Mouse (Mus musculus) intestine, postnatal 0 days (tissue): Measurements from ENCODE around the gene Arih2. TPM values are rescaled to one million over a fixed set of nuclear protein-coding genes. Genes with fewer than 3 reads are reported as not detected.
A peak's percentile ranks its signal among the peaks of the same experiment; 100 is the strongest.
"Not testable (repeated sequence)": the region's sequence is repeated elsewhere in the genome, so short reads cannot be mapped to it uniquely, and the experiment has no call there.

Experiments used
- ATAC-seq: fragments of 200-750 bp; cut with Nextera tagmentation; 2 replicates; pipeline ENCODE4 v1.8.0; 2017; ENCODE audit warnings: mild to moderate bottlenecking, moderate TSS enrichment, moderate library complexity
- H3K27ac ChIP-seq: fragments of 300-500 bp; sonication (generic); 2 replicates; pipeline ENCODE4 v1.5.1; 2014; ENCODE audit warnings: mild to moderate bottlenecking, low read depth, low read length, moderate library complexity
- H3K27me3 ChIP-seq: fragments of 300-500 bp; sonication (generic); replicated peaks from 2 replicates; pipeline ENCODE4 v1.6.1; 2014; ENCODE audit warnings: low read length, mixed read lengths; ENCODE audit not compliant: control insufficient read depth, insufficient read depth
- H3K36me3 ChIP-seq: fragments of 300-500 bp; sonication (generic); 2 replicates; pipeline ENCODE4 v1.6.1; 2014; ENCODE audit warnings: mild to moderate bottlenecking, moderate library complexity; ENCODE audit not compliant: control insufficient read depth, insufficient read depth
- H3K4me1 ChIP-seq: fragments of 300-500 bp; sonication (generic); replicated peaks from 2 replicates; pipeline ENCODE4 v1.6.1; 2014; ENCODE audit warnings: antibody characterized with exemption, low read length, mixed read lengths; ENCODE audit not compliant: control insufficient read depth, insufficient read depth
- H3K4me2 ChIP-seq: fragments of 300-500 bp; sonication (generic); replicated peaks from 2 replicates; pipeline ENCODE4 v1.6.1; 2014; ENCODE audit warnings: low read depth, mild to moderate bottlenecking, moderate library complexity
- H3K4me3 ChIP-seq: fragments of 300-500 bp; sonication (generic); 2 replicates; pipeline ENCODE4 v1.5.1; 2014; ENCODE audit warnings: low read depth, low read length
- H3K9ac ChIP-seq: fragments of 300-500 bp; sonication (generic); 2 replicates; pipeline ENCODE4 v1.6.1; 2014; ENCODE audit warnings: mild to moderate bottlenecking, low read depth, low read length
- H3K9me3 ChIP-seq: fragments of 300-500 bp; sonication (generic); 2 replicates; pipeline ENCODE4 v1.6.1; 2016; ENCODE audit warnings: mixed run types; ENCODE audit not compliant: control insufficient read depth
- CTCF ChIP-seq: sonication (generic); IDR thresholded peaks from 2 replicates; pipeline ENCODE4 v1.5.1; 2016; ENCODE audit warnings: low read depth, mild to moderate bottlenecking, control low read depth, antibody characterized with exemption, moderate library complexity
- WGBS: fragments of 180-500 bp; shearing (Covaris S2); extraction: QIAGEN DNeasy Blood & Tissue Kit; methylation state at CpG from one replicate; pipeline ENCODE4 v1.1.7; 2014; 5-methylcytosine and 5-hydroxymethylcytosine counted together
- polyA plus RNA-seq: library from polyadenylated mRNA; unstranded; fragments of >200 nt; fragmentation: Nextera tagmentation; extraction: Ambion mirVana; gene quantifications from 2 replicates; pipeline ENCODE4 v1.2.1, GENCODE M21; 2015

Arih2 gene
- polyA plus RNA-seq, 1 experiment from 2014 or later, result 22.6 TPM

DNA sequence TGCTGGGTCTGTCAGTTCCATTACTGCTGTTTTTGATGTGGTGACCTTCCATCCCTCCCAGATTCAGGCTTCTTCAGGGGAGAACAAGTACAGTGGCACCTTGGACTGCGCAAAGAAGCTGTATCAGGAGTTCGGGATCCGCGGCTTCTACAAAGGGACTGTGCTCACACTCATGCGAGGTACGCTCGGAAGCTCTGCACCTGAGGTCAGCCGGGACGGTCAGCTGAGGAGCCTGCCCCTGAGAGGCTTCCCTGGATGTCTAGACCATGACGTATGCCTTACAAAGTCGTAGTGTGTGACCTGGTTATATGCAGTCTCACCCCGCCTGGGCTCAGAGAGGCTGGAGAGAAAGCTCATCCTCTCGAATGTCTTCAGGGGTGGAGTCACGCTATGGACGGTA is 30.8 kb upstream of the Arih2 start:
- no peaks in the 10 kb centered on the region for H3K9me3 ChIP-seq
- H3K9ac ChIP-seq, result no peak overlapping the region
- H3K36me3 ChIP-seq, result peaks cover 67% of the 10 kb centered on the region
- H3K4me1 ChIP-seq, result no peaks in the 10 kb centered on the region
- no peaks in the 10 kb centered on the region for H3K27me3 ChIP-seq
- H3K27ac ChIP-seq, result no peak overlapping the region
- WGBS, result 95% methylated on average over 15 of the region's 15 CpGs
- no peak for TF ChIP-seq CTCF
- no peak overlapping the region for H3K4me3 ChIP-seq
- no peak overlapping the region for H3K4me2 ChIP-seq
- no peak for ATAC-seq

DNA sequence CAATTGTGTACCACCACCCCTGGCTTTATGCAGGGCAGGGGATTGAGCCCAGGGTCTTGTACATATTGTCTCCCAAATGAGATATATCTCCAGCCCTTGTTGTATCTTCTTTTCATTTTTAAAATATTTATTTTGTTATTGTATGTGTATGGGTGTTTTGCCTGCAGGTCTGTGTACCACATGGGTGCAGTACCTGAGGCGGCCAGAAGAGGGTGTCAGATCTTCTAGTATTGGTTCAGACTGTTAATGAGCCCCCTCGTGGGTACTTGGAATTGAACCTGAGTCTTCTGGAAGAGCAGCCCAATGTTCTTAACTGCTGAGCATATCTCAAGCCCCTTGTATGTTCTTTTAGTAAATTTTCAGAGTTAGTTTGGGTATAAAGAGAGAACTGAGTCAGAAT is 24.0 kb upstream of the Arih2 start:
- Histone ChIP-seq H3K4me1 (no peaks in the 10 kb centered on the region), H3K9ac (no peak overlapping the region), H3K4me2 (no peak overlapping the region), H3K27me3 (no peaks in the 10 kb centered on the region), H3K9me3 (no peaks in the 10 kb centered on the region), H3K4me3 (no peak overlapping the region), H3K36me3 (peaks cover 46% of the 10 kb centered on the region), H3K27ac (no peak overlapping the region)
- TF ChIP-seq CTCF, result peak; percentile 65
- 54% methylated on average over 2 of the region's 2 CpGs for WGBS
- ATAC-seq, result no peak

DNA sequence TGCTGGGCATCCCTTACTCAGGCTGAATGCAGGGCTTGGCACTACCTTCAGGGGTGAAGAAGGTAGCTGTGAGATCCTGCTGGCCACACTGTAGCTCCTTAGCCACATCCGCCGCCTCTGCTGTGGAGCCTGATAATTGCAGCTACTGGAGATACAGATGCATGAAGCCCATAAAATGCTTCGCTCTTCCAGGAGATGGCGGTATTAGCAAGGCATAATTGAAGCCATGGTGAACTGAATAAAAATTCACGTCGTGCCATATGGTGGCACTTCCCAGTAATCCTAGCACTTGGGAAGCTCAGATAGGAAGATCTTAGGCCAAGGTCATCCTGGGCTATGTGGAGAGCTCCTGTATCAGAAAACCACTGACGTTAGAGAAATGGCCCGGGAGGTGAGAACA is 20.7 kb upstream of the Arih2 start:
- TF ChIP-seq CTCF, result peak; percentile 78
- Histone ChIP-seq H3K4me3 (no peak overlapping the region), H3K9me3 (no peaks in the 10 kb centered on the region), H3K4me2 (no peak overlapping the region), H3K4me1 (no peaks in the 10 kb centered on the region), H3K27ac (no peak overlapping the region), H3K9ac (no peak overlapping the region), H3K36me3 (peaks cover 26% of the 10 kb centered on the region), H3K27me3 (no peaks in the 10 kb centered on the region)
- WGBS, result 61% methylated on average over 8 of the region's 8 CpGs
- peak; percentile 40; the same call in 1 of the 2 replicates for ATAC-seq

DNA sequence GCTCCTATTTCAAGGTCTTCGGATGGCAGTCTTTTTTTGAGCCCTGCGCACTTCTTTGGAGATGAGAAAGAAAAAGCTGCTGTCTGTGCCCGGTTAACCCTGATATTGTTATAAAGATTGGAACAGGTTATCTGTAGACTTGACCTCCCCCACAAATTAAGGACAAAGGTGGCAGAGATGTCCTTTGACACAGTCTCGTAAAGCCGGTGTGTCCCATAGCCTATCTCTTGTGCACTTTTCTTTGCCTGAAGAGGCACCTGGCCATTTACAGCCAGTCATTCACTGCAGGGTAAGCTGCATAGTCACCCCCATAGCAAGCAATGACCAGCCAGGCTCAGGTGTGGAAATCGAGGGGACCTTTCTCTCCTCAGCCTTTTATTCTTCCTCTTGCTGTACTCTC is 13.5 kb upstream of the Arih2 start:
- no peaks in the 10 kb centered on the region for H3K27me3 ChIP-seq
- no peaks in the 10 kb centered on the region; the same call in 1 of the 2 replicates for H3K36me3 ChIP-seq
- no peak for TF ChIP-seq CTCF
- peak; percentile 22 for ATAC-seq
- H3K27ac ChIP-seq, result peak overlapping the region; percentile 88
- H3K4me2 ChIP-seq, result peak overlapping the region; percentile 78
- H3K4me1 ChIP-seq, result 0 out of 2 replicates have a peak, but pooled peaks cover 2% of the 10 kb centered on the region
- H3K4me3 ChIP-seq, result peak overlapping the region; percentile 74
- 17% methylated on average over 6 of the region's 6 CpGs for WGBS
- H3K9me3 ChIP-seq, result no peaks in the 10 kb centered on the region
- peak overlapping the region; percentile 73 for H3K9ac ChIP-seq

DNA sequence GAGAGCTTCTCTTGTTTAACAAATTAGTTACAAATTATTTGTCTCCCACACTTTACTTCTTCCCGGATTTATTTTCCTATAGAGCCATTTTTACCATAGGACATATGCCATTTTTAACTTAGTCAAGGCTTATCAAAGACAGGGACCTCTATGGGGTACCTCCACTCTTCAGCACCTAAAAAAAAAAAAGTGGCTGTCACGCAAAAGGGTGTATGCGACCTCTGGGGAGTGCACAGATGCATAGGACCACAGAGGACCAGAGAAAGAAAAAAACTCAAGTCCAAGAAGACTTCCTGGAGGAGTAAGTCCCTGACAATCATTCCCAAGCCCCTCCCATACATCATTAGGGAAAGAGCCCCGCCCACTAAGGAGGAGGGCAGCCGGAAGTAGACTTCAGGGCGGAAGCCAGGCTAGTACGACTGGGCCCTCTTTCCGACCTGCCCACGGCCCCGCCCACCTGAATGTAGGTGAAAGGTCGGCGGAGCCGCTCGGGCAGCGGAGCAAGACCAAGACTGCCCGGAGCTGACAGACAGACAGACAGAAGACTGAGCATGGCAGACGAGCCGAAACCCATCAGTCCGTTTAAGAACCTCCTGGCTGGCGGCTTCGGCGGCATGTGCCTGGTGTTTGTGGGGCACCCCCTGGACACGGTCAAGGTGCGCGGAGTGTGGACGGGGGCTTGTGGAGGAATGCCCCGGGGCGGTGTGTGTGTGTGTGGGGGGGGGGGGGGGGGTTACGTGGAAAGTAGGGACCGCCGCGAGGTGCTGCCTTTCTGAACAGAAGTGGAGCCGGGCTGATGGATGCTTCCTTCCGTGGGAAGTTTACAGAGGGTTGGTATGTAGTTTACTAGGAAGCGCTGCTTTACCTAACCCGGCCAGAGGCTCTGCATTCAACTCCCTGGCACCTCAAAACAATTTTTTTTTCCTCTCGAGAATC is 12.8 kb upstream of the Arih2 start, which contains the start of gene Slc25a20:
Gene Slc25a20, plus strand, starts transcription at position 412 of the 936 bp plus-strand sequence.
- H3K27ac ChIP-seq, result peak within 1 kb of the TSS; percentile 88
- peak within 1 kb of the TSS; percentile 74 for H3K4me3 ChIP-seq
- peak within 1 kb of the TSS; percentile 73 for H3K9ac ChIP-seq
- WGBS, result 3% methylated on average over 37 of the region's 37 CpGs
- no peaks in the 10 kb centered on the region for H3K36me3 ChIP-seq
- 0 out of 2 replicates have a peak, but pooled peaks cover 2% of the 10 kb centered on the region for H3K4me1 ChIP-seq
- peak within 1 kb of the TSS; percentile 78 for H3K4me2 ChIP-seq
- H3K27me3 ChIP-seq, result no peaks in the 10 kb centered on the region
- no peaks in the 10 kb centered on the region for H3K9me3 ChIP-seq
- no peak for TF ChIP-seq CTCF
- ATAC-seq, result peak; percentile 90

DNA sequence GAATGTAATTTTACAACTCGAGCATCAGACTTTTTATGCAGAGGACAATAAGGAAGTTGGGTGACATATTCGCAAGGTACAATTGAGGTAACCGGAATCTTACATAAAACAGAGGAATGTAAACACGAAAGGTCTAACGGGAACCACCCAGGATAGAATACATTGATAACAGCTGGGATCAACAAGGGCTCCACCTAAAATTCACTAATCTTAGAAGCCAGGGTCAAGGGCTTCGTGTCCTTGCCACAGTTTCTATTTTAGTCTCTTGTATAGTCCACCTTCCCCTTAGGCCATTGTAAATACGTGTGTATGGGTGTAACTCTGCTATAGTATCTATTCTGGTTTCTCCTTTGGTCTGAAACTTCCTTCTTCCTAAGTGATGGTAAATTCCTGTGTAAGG is 6.7 kb upstream of the Arih2 start:
- not testable (repeated sequence) for H3K4me2 ChIP-seq, H3K27me3 ChIP-seq, H3K4me3 ChIP-seq, H3K9ac ChIP-seq, H3K27ac ChIP-seq, H3K4me1 ChIP-seq, H3K9me3 ChIP-seq, H3K36me3 ChIP-seq, ATAC-seq
- 26% methylated on average over 7 of the region's 7 CpGs for WGBS
